In the genomic region with DNA sequence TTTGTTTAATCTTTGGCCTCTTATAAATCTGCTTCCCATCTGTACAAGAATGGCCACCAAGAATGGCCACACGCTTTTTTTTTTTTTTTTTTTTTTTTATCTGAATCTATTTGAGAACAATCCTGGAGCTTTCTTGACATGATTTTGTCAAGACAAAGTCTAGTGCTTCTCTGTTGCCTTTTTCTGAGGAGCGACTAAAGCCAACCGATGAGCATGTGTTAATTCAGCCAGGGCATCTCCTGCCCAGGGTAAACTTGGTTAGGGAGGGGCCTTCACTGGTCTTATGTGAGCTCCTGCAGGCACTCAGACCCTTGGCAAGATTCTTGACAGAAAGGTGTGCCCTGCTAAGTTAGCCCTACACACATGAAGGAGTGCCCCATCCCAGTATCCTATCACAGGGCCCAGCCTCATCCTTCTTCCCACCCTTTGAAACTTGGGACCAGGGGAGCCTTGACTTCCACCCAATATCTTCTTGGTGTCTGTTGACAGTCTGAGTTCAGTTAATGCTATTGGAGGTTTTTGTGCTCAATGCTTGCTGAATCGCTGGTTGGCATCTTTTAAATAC, we compare ENCODE assay signal across 8 mouse cellular contexts. TPM values are rescaled to one million over a fixed set of nuclear protein-coding genes. Genes with fewer than 3 reads are reported as not detected.
DNase-seq lines count a peak whose midpoint lies in the region; ATAC-seq and TF ChIP-seq lines count a peak whose summit lies in the region.

No protein-coding gene starts in this region.

- intact Hi-C loops in left cerebral cortex, postnatal 36 days (cut with DNase I): loop anchor here (2.0 to 5.0 kb wide), 3 partner anchors 53 to 208 kb away; no protein-coding TSS in a partner anchor
- intact Hi-C loops in left cerebral cortex, postnatal 10 days (cut with DNase I): loop anchor here (2.0 to 10.0 kb wide), 5 partner anchors 48 to 295 kb away; a partner anchor contains a TSS

- ATAC-seq in kidney, postnatal 0 days (replicated peaks; ENCODE audit: low FRiP score, low read depth): no peak
- no peak for ATAC-seq in embryonic facial prominence, embryonic 15.5 days (ENCODE audit: insufficient number of reproducible peaks, low FRiP score, low TSS enrichment, low read depth)
- ATAC-seq in neural tube, embryonic 13.5 days (ENCODE audit: low read depth): no peak

- H3K4me1 ChIP-seq in kidney, postnatal 0 days (replicated peaks; ENCODE audit: insufficient read depth, low read length): peaks cover 5% of the 10 kb centered on the region
- H3K4me1 ChIP-seq in embryonic facial prominence, embryonic 15.5 days: peaks cover 22% of the 10 kb centered on the region
- peaks cover 6% of the 10 kb centered on the region for H3K4me1 ChIP-seq in limb, embryonic 10.5 days
- H3K4me1 ChIP-seq in neural tube, embryonic 13.5 days (replicated peaks): peaks cover 26% of the 10 kb centered on the region

- no peaks in the 10 kb centered on the region for H3K27me3 ChIP-seq in kidney, postnatal 0 days (ENCODE audit: insufficient read depth, low read length)
- no peaks in the 10 kb centered on the region for H3K27me3 ChIP-seq in embryonic facial prominence, embryonic 15.5 days
- no peaks in the 10 kb centered on the region for H3K27me3 ChIP-seq in limb, embryonic 10.5 days (ENCODE audit: low read depth, poor library complexity, severe bottlenecking)
- H3K27me3 ChIP-seq in neural tube, embryonic 13.5 days: no peaks in the 10 kb centered on the region

- H3K4me2 ChIP-seq in kidney, postnatal 0 days (ENCODE audit: low read length): peak overlapping the region; percentile 74
- H3K4me2 ChIP-seq in embryonic facial prominence, embryonic 15.5 days (replicated peaks): peak overlapping the region; percentile 62
- peak overlapping the region; percentile 77 for H3K4me2 ChIP-seq in neural tube, embryonic 13.5 days

- no peaks in the 10 kb centered on the region for H3K36me3 ChIP-seq in kidney, postnatal 0 days (ENCODE audit: insufficient read depth, low read length)
- H3K36me3 ChIP-seq in embryonic facial prominence, embryonic 15.5 days: no peaks in the 10 kb centered on the region
- H3K36me3 ChIP-seq in limb, embryonic 10.5 days: no peaks in the 10 kb centered on the region
- no peaks in the 10 kb centered on the region for H3K36me3 ChIP-seq in neural tube, embryonic 13.5 days

- H3K27ac ChIP-seq in kidney, postnatal 0 days: peak overlapping the region; percentile 93
- no peak overlapping the region for H3K27ac ChIP-seq in embryonic facial prominence, embryonic 15.5 days (replicated peaks)
- peak overlapping the region; percentile 97 for H3K27ac ChIP-seq in limb, embryonic 10.5 days
- H3K27ac ChIP-seq in neural tube, embryonic 13.5 days (replicated peaks): no peak overlapping the region; the same call in 1 of the 2 replicates

- WGBS in kidney, postnatal 0 days: 17% methylated on average over 4 of the region's 4 CpGs
- 28% methylated on average over 4 of the region's 4 CpGs for WGBS in embryonic facial prominence, embryonic 15.5 days
- 30% methylated on average over 4 of the region's 4 CpGs for WGBS in limb, embryonic 10.5 days
- 15% methylated on average over 4 of the region's 4 CpGs for WGBS in neural tube, embryonic 13.5 days

- peak overlapping the region; percentile 94 for H3K4me3 ChIP-seq in kidney, postnatal 0 days (replicated peaks; ENCODE audit: low read depth, low read length)
- peak overlapping the region; percentile 93 for H3K4me3 ChIP-seq in embryonic facial prominence, embryonic 15.5 days (replicated peaks)
- peak overlapping the region; percentile 80 for H3K4me3 ChIP-seq in limb, embryonic 10.5 days
- H3K4me3 ChIP-seq in neural tube, embryonic 13.5 days: peak overlapping the region; percentile 89

- H3K9ac ChIP-seq in kidney, postnatal 0 days (ENCODE audit: low read depth, low read length): peak overlapping the region; percentile 96
- H3K9ac ChIP-seq in embryonic facial prominence, embryonic 15.5 days: no peak overlapping the region
- peak overlapping the region; percentile 97 for H3K9ac ChIP-seq in neural tube, embryonic 13.5 days

- peak; percentile 34 for DNase-seq in kidney, postnatal 0 days (ENCODE audit: low spot score)
- DNase-seq in kidney, postnatal 36 days: no peak
- no peak for DNase-seq in limb, embryonic 10.5 days (ENCODE audit: low spot score)
- DNase-seq in thymus, postnatal 10 days (ENCODE audit: low spot score in 2 of 2): no peak
- DNase-seq in left cerebral cortex, postnatal 36 days (ENCODE audit: low spot score in 2 of 2): no peak
- DNase-seq in left cerebral cortex, postnatal 10 days (ENCODE audit: extremely low spot score in 1 of 2, low spot score in 2 of 2): no peak

- TF ChIP-seq CTCF in kidney, postnatal 0 days (IDR thresholded peaks at IDR 0.05; ENCODE audit: low read depth): no peak

- H3K9me3 ChIP-seq in kidney, postnatal 0 days (replicated peaks; ENCODE audit: low read length): no peaks in the 10 kb centered on the region
- H3K9me3 ChIP-seq in embryonic facial prominence, embryonic 15.5 days (replicated peaks): no peaks in the 10 kb centered on the region
- H3K9me3 ChIP-seq in limb, embryonic 10.5 days (replicated peaks): no peaks in the 10 kb centered on the region
- H3K9me3 ChIP-seq in neural tube, embryonic 13.5 days: no peaks in the 10 kb centered on the region

RNA-seq across cellular contexts. Expression of a gene that starts 5.4 kb away (rescaled TPM):
- 36.4 and 39.8 TPM in 2 replicates for polyA plus RNA-seq in kidney, postnatal 0 days (2015; fragmentation: Nextera tagmentation; extraction: Ambion mirVana)
- 28.0 and 28.9 TPM in 2 replicates for polyA plus RNA-seq in embryonic facial prominence, embryonic 15.5 days (2015; fragmentation: Nextera tagmentation; extraction: Ambion mirVana)
- 35.8 and 40.7 TPM in 2 replicates for polyA plus RNA-seq in limb, embryonic 10.5 days (2016; fragmentation: Nextera tagmentation; extraction: Ambion mirVana)
- 54.2 and 55.4 TPM in 2 replicates for polyA plus RNA-seq in neural tube, embryonic 13.5 days (2015; fragmentation: Nextera tagmentation; extraction: Ambion mirVana)
- 10 to 100 TPM; 63.3 to 75.6 TPM for total RNA-seq in left cerebral cortex, postnatal 36 days (2021)
- 10 to 100 TPM; 58.5 to 60.2 TPM for total RNA-seq in left cerebral cortex, postnatal 10 days (2021)

Comparison
In these comparisons a context has a peak if more than half of its experiments do, and no peak if none do; other contexts are left out.
1. H3K27ac ChIP-seq: peak in kidney, postnatal 0 days (single experiment) and limb, embryonic 10.5 days (single experiment); none in embryonic facial prominence, embryonic 15.5 days (single experiment) and neural tube, embryonic 13.5 days (single experiment).
2. Peak in every context shown above with its lines, with median percentiles within 50 percentile points of each other: H3K4me2 ChIP-seq and H3K4me3 ChIP-seq.